Comparison of ENCODE assay signal across 9 mouse cellular contexts in the genomic region with DNA sequence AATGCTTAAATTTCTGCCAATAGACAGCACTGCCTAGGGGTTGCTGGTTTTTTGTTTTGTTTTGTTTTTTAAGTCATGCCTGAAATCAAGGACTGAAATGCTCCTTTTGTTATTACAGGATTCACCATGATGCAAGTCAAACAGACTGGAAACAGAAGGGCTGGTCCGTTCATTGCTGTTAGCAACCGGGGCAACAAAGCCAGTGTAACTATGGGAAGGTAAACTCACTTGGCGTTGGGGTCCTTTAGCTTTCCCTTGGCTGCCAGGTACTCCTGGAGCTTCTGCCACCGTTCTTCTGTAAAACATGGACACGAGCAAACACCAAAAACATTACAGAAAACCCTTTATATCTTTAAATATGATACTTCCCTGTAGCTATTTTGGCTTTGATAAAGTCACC. TPM values are rescaled to one million over a fixed set of nuclear protein-coding genes. Genes with fewer than 3 reads are reported as not detected.
DNase-seq lines count a peak whose midpoint lies in the region; ATAC-seq and TF ChIP-seq lines count a peak whose summit lies in the region.
"Had no signal": no experiment of that assay in that cellular context is flagged by ENCODE, and none has a peak within 500 bp of the region (broad histone marks: within the 10 kb centered on the region; RNA-seq: fewer than 3 reads in every experiment).

No protein-coding gene starts in this region.

- TF ChIP-seq CTCF in kidney, postnatal 0 days (IDR thresholded peaks at IDR 0.05; ENCODE audit: low read depth): no peak
- TF ChIP-seq CTCF in brain, embryonic 14.5 days (IDR thresholded peaks at IDR 0.05; ENCODE audit: borderline replicate concordance, extremely low read depth, insufficient read depth, insufficient read length): no peak

- no peak for TF ChIP-seq POLR2A in brain, embryonic 14.5 days (IDR thresholded peaks at IDR 0.05; ENCODE audit: borderline replicate concordance, extremely low read depth, insufficient read depth, insufficient read length, poor library complexity, severe bottlenecking)

- no peak for ATAC-seq in kidney, postnatal 0 days (replicated peaks; ENCODE audit: low FRiP score, low read depth)
- no peak for ATAC-seq in hindbrain, embryonic 15.5 days (ENCODE audit: low FRiP score, low read depth)
- no peak for ATAC-seq in midbrain, embryonic 16.5 days
- no peak for ATAC-seq in erythroid progenitor cell, adult 5-6 weeks (replicated peaks; ENCODE audit: low FRiP score, poor library complexity, severe bottlenecking)

- no peaks in the 10 kb centered on the region for H3K9me3 ChIP-seq in kidney, postnatal 0 days (replicated peaks; ENCODE audit: low read length)
- no peaks in the 10 kb centered on the region for H3K9me3 ChIP-seq in hindbrain, embryonic 15.5 days
- no peaks in the 10 kb centered on the region for H3K9me3 ChIP-seq in midbrain, embryonic 16.5 days (replicated peaks; ENCODE audit: control insufficient read depth, low read length, poor library complexity, severe bottlenecking)

- DNase-seq in kidney, postnatal 0 days (ENCODE audit: low spot score): no peak
- no peak for DNase-seq in kidney, adult 9 months
- peak; percentile 14 for DNase-seq in brain, embryonic 14.5 days (ENCODE audit: low read depth)
- DNase-seq in right cerebral cortex, adult 18-20 months: no peak
- no peak for DNase-seq in left cerebral cortex, postnatal 4 days
- DNase-seq: gastrocnemius, postnatal 25 days had no signal

- no peaks in the 10 kb centered on the region; the same call in 1 of the 2 replicates for H3K4me1 ChIP-seq in kidney, postnatal 0 days (replicated peaks; ENCODE audit: insufficient read depth, low read length)
- H3K4me1 ChIP-seq in hindbrain, embryonic 15.5 days (replicated peaks): peaks cover 9% of the 10 kb centered on the region
- peaks cover 5% of the 10 kb centered on the region; the same call in 1 of the 2 replicates for H3K4me1 ChIP-seq in midbrain, embryonic 16.5 days (ENCODE audit: control insufficient read depth, insufficient read depth, low read length)

- no peaks in the 10 kb centered on the region for H3K27me3 ChIP-seq in kidney, postnatal 0 days (ENCODE audit: insufficient read depth, low read length)
- H3K27me3 ChIP-seq in hindbrain, embryonic 15.5 days: no peaks in the 10 kb centered on the region
- H3K27me3 ChIP-seq in midbrain, embryonic 16.5 days (ENCODE audit: control insufficient read depth, insufficient read depth, low read depth, low read length): no peaks in the 10 kb centered on the region

- 62% methylated on average over 5 of the region's 5 CpGs for WGBS in kidney, postnatal 0 days
- WGBS in hindbrain, embryonic 15.5 days: 39% methylated on average over 5 of the region's 5 CpGs
- WGBS in midbrain, embryonic 16.5 days: 52% methylated on average over 5 of the region's 5 CpGs

- no peaks in the 10 kb centered on the region for H3K36me3 ChIP-seq in kidney, postnatal 0 days (ENCODE audit: insufficient read depth, low read length)
- H3K36me3 ChIP-seq in hindbrain, embryonic 15.5 days: no peaks in the 10 kb centered on the region
- H3K36me3 ChIP-seq in midbrain, embryonic 16.5 days (ENCODE audit: control insufficient read depth, insufficient read depth, low read length): no peaks in the 10 kb centered on the region

- no peak overlapping the region for H3K27ac ChIP-seq in kidney, postnatal 0 days
- H3K27ac ChIP-seq in hindbrain, embryonic 15.5 days (replicated peaks): no peak overlapping the region
- H3K27ac ChIP-seq in midbrain, embryonic 16.5 days (ENCODE audit: low read length): no peak overlapping the region

- H3K4me2 ChIP-seq in kidney, postnatal 0 days (ENCODE audit: low read length): peak overlapping the region; percentile 78
- peak overlapping the region; percentile 93 for H3K4me2 ChIP-seq in hindbrain, embryonic 15.5 days
- H3K4me2 ChIP-seq in midbrain, embryonic 16.5 days (ENCODE audit: low read length): peak overlapping the region; percentile 84

- peak overlapping the region; percentile 74 for H3K4me3 ChIP-seq in kidney, postnatal 0 days (replicated peaks; ENCODE audit: low read depth, low read length)
- peak overlapping the region; percentile 80 for H3K4me3 ChIP-seq in hindbrain, embryonic 15.5 days
- H3K4me3 ChIP-seq in midbrain, embryonic 16.5 days (ENCODE audit: low read depth, low read length): peak overlapping the region; percentile 69

- peak overlapping the region; percentile 62 for H3K9ac ChIP-seq in kidney, postnatal 0 days (ENCODE audit: low read depth, low read length)
- no peak overlapping the region for H3K9ac ChIP-seq in hindbrain, embryonic 15.5 days
- no peak overlapping the region for H3K9ac ChIP-seq in midbrain, embryonic 16.5 days (ENCODE audit: low read depth, low read length)

- intact Hi-C loops in left cerebral cortex, postnatal 4 days (cut with DNase I): no loop called here

RNA-seq across cellular contexts. Expression of a gene that starts 0.9 kb away (rescaled TPM):
- 22.8 and 22.9 TPM in 2 replicates for polyA plus RNA-seq in kidney, postnatal 0 days (2015; fragmentation: Nextera tagmentation; extraction: Ambion mirVana)
- polyA plus RNA-seq in brain, embryonic 14.5 days (2012; rRNA removed): 4.4 and 6.9 TPM in 2 replicates
- polyA plus RNA-seq in hindbrain, embryonic 15.5 days (2015; fragmentation: Nextera tagmentation; extraction: Ambion mirVana): 10.6 and 11.3 TPM in 2 replicates
- 6.5 and 7.9 TPM in 2 replicates for polyA plus RNA-seq in midbrain, embryonic 16.5 days (2015; fragmentation: Nextera tagmentation; extraction: Ambion mirVana)
- 286 and 290 TPM in 2 replicates for total RNA-seq in erythroid progenitor cell, adult 5-6 weeks (2015; ENCODE audit: low replicate concordance)
- total RNA-seq in erythroid progenitor cell, adult 5-6 weeks (2017; ENCODE audit: low replicate concordance): 162 and 200 TPM in 2 replicates
- total RNA-seq in left cerebral cortex, postnatal 4 days (2021): 1 to 10 TPM; 5.9 to 7.0 TPM

RNA-seq across cellular contexts. Expression of a gene that starts 13.7 kb away (rescaled TPM):
- not detected in 2 replicates for polyA plus RNA-seq in kidney, postnatal 0 days (2015; fragmentation: Nextera tagmentation; extraction: Ambion mirVana)
- polyA plus RNA-seq in brain, embryonic 14.5 days (2012; rRNA removed): 0.15 and 0.18 TPM in 2 replicates
- polyA plus RNA-seq in hindbrain, embryonic 15.5 days (2015; fragmentation: Nextera tagmentation; extraction: Ambion mirVana): 0.24 and 0.45 TPM in 2 replicates
- 0.21 and 0.25 TPM in 2 replicates for polyA plus RNA-seq in midbrain, embryonic 16.5 days (2015; fragmentation: Nextera tagmentation; extraction: Ambion mirVana)
- total RNA-seq in erythroid progenitor cell, adult 5-6 weeks (2015; ENCODE audit: low replicate concordance): not detected in 2 replicates
- 0.51 and 1.1 TPM in 2 replicates for total RNA-seq in erythroid progenitor cell, adult 5-6 weeks (2017; ENCODE audit: low replicate concordance)
- under 1 TPM in 1 of 2 experiments, not detected in 1; 0.28 TPM for total RNA-seq in left cerebral cortex, postnatal 4 days (2021)
- total RNA-seq: gastrocnemius, postnatal 25 days had no signal
